Comparison of ENCODE assay signal across 8 mouse cellular contexts in the genomic region with DNA sequence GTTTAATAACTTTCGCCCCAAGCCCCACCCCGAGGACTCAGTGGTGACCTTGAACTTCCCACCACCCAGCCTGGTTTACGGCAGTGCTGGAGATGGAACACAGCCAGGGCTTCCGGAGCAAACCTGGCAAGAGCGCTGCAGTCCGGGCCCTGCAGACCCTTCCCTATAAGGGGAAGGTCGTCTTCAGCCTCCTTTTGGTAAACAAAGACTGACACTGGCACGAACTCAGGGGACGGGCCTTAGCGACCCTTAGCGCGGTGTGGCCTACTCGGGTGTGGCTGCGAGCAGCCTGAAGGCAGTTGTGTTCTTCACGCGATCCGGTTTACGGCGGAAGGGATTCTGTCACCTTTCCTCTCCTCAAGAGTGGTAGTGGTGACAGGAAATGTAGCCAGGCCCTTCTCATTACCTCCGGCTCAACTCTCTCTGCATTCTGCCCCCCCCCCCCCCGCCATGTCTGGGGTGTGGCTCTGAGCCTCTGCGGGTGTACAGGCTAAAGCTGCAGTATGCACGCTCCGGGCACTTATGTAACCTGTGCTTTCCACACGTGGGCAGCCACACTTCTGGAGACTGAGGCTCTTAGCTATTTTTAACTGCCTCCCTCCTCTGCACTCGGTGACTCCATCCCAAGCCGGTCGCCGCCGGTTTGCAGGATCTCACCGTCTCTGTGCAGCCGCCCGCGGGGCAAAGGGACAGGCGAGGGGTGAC. TPM values are rescaled to one million over a fixed set of nuclear protein-coding genes. Genes with fewer than 3 reads are reported as not detected.
DNase-seq lines count a peak whose midpoint lies in the region; ATAC-seq lines count a peak whose summit lies in the region.

Gene Mpc1 (plus strand): TSS at position 84 of the 705 bp plus-strand sequence.

- peak; percentile 40 to 45 for DNase-seq in urinary bladder, adult 18-20 months (ENCODE audit: low spot score in 2 of 2)
- no peak for DNase-seq in urinary bladder, postnatal 10 days (ENCODE audit: low spot score)
- peak; percentile 58 for DNase-seq in embryo, embryonic 9.5 days (ENCODE audit: extremely low spot score)
- no peak for DNase-seq in gonadal fat pad, adult 2 months (ENCODE audit: low read depth)
- DNase-seq in left cerebral cortex, postnatal 25 days (ENCODE audit: low spot score in 2 of 2): peak; percentile 94 to 97
- peak; percentile 48 for DNase-seq in mesoderm, embryonic 11.5 days (ENCODE audit: low read depth, low spot score)
- peak; percentile 98 for DNase-seq in skeletal muscle tissue, adult 2 months (ENCODE audit: low read depth, low spot score)

- peak within 1 kb of the TSS; percentile 97 for H3K27ac ChIP-seq in intestine, embryonic 16.5 days (ENCODE audit: low read length)

- H3K36me3 ChIP-seq in intestine, embryonic 16.5 days (ENCODE audit: control insufficient read depth, insufficient read depth, low read length): no peaks in the 10 kb centered on the region

- intact Hi-C loops in left cerebral cortex, postnatal 25 days (cut with DNase I): loop anchor here (1.0 kb wide), 1 partner anchor 85 kb away; no protein-coding TSS in a partner anchor

- peak within 1 kb of the TSS; percentile 88 for H3K4me3 ChIP-seq in intestine, embryonic 16.5 days (ENCODE audit: low read length)

- peak within 1 kb of the TSS; percentile 86 for H3K4me2 ChIP-seq in intestine, embryonic 16.5 days (ENCODE audit: low read depth, low read length)

- H3K4me1 ChIP-seq in intestine, embryonic 16.5 days (ENCODE audit: control insufficient read depth, insufficient read depth, low read length): peaks cover 8% of the 10 kb centered on the region

- WGBS in intestine, embryonic 16.5 days: under 1% methylated on average over 34 of the region's 35 CpGs

- no peaks in the 10 kb centered on the region for H3K27me3 ChIP-seq in intestine, embryonic 16.5 days (replicated peaks; ENCODE audit: control insufficient read depth, insufficient read depth, low read length)

- peak; percentile 77 for ATAC-seq in intestine, embryonic 16.5 days

- H3K9me3 ChIP-seq in intestine, embryonic 16.5 days (ENCODE audit: control insufficient read depth, low read length): no peaks in the 10 kb centered on the region

- peak within 1 kb of the TSS; percentile 88 for H3K9ac ChIP-seq in intestine, embryonic 16.5 days (ENCODE audit: low read depth, low read length)

RNA-seq across cellular contexts. Expression of gene Mpc1, which starts in this region (rescaled TPM):
- polyA plus RNA-seq in gonadal fat pad, adult 2 months (2012; rRNA removed): 313 and 529 TPM in 2 replicates
- 223 and 235 TPM in 2 replicates for polyA plus RNA-seq in intestine, embryonic 16.5 days (2015; fragmentation: Nextera tagmentation; extraction: Ambion mirVana)
- 100 to 1,000 TPM; 183 to 190 TPM for total RNA-seq in left cerebral cortex, postnatal 25 days (2021)

Comparison
In these comparisons a context has a peak if more than half of its experiments do, and no peak if none do; other contexts are left out.
1. DNase-seq: peak in urinary bladder, adult 18-20 months (2 of 2), embryo, embryonic 9.5 days (single experiment), left cerebral cortex, postnatal 25 days (2 of 2), mesoderm, embryonic 11.5 days (single experiment) and skeletal muscle tissue, adult 2 months (single experiment); none in urinary bladder, postnatal 10 days (single experiment) and gonadal fat pad, adult 2 months (single experiment).